Mouse (Mus musculus) G1E (cell line): ENCODE data around the gene Gpr85.

Source experiments
- CTCF ChIP-seq: IDR thresholded peaks from 2 replicates; pipeline ENCODE4 v1.5.1; 2012; ENCODE audit warnings: low read depth, low read length, inconsistent platforms, mixed read lengths
- GATA1 ChIP-seq: IDR thresholded peaks from 2 replicates; pipeline ENCODE4 v1.6.1; 2012; ENCODE audit warnings: borderline replicate concordance, low read length, inconsistent platforms, mixed read lengths
- GATA2 ChIP-seq: IDR thresholded peaks from 2 replicates; pipeline ENCODE4 v1.6.1; 2012; ENCODE audit warnings: low read depth, low read length, inconsistent platforms, borderline replicate concordance
- TAL1 ChIP-seq: conservative IDR thresholded peaks from 2 replicates; pipeline ENCODE4 v1.6.1; 2012; ENCODE audit warnings: low read depth, low read length, inconsistent platforms, mixed read lengths

GRCm38 (mm10) chr6:13838677-13839344 lies 931 bp downstream of the Gpr85 start:
- TF ChIP-seq CTCF: no peak
- no peak for TF ChIP-seq GATA1
- TF ChIP-seq TAL1: no peak
- TF ChIP-seq GATA2: no peak
